ENCODE assay signal across 13 mouse cellular contexts in genomic region chr5:148757236-148757635, GRCm38 (mm10).
DNase-seq lines count a peak whose midpoint lies in the region; ATAC-seq and TF ChIP-seq lines count a peak whose summit lies in the region.
"Had no signal": no experiment of that assay in that cellular context is flagged by ENCODE, and none has a peak within 500 bp of the region (broad histone marks: within the 10 kb centered on the region; RNA-seq: fewer than 3 reads in every experiment).

No protein-coding gene starts in this region.

- TF ChIP-seq POLR2A in brain, embryonic 14.5 days (IDR thresholded peaks at IDR 0.05; ENCODE audit: borderline replicate concordance, extremely low read depth, insufficient read depth, insufficient read length, poor library complexity, severe bottlenecking), result no peak

- no peak for TF ChIP-seq CTCF in lung, embryonic 14.5 days (IDR thresholded peaks at IDR 0.05; ENCODE audit: low read depth)
- TF ChIP-seq CTCF in brain, embryonic 14.5 days (IDR thresholded peaks at IDR 0.05; ENCODE audit: borderline replicate concordance, extremely low read depth, insufficient read depth, insufficient read length), result no peak

- no peak overlapping the region for H3K9ac ChIP-seq in forebrain, embryonic 13.5 days
- no peak overlapping the region for H3K9ac ChIP-seq in forebrain, embryonic 11.5 days (ENCODE audit: low read length)
- H3K9ac ChIP-seq in lung, embryonic 14.5 days, result no peak overlapping the region; the same call in 1 of the 2 replicates

- H3K4me1 ChIP-seq in forebrain, embryonic 13.5 days, result peaks cover 14% of the 10 kb centered on the region
- H3K4me1 ChIP-seq in forebrain, embryonic 11.5 days (replicated peaks; ENCODE audit: control insufficient read depth, insufficient read depth, low read length), result 0 out of 2 replicates have a peak, but pooled peaks cover 2% of the 10 kb centered on the region
- peaks cover 8% of the 10 kb centered on the region for H3K4me1 ChIP-seq in lung, embryonic 14.5 days (ENCODE audit: insufficient read depth)

- H3K36me3 ChIP-seq in forebrain, embryonic 13.5 days (ENCODE audit: poor library complexity, severe bottlenecking), result no peaks in the 10 kb centered on the region
- no peaks in the 10 kb centered on the region for H3K36me3 ChIP-seq in forebrain, embryonic 11.5 days (ENCODE audit: control insufficient read depth, insufficient read depth, low read length)
- no peaks in the 10 kb centered on the region for H3K36me3 ChIP-seq in lung, embryonic 14.5 days (ENCODE audit: insufficient read depth)

- H3K4me2 ChIP-seq in forebrain, embryonic 13.5 days, result no peak overlapping the region
- no peak overlapping the region for H3K4me2 ChIP-seq in forebrain, embryonic 11.5 days (ENCODE audit: low read depth, low read length, severe bottlenecking)
- 0 out of 2 replicates have a peak overlapping the region, but pooled peaks have one; percentile 7 for H3K4me2 ChIP-seq in lung, embryonic 14.5 days
- H3K4me2 ChIP-seq: heart, embryonic 11.5 days; midbrain, embryonic 11.5 days had no signal

- DNase-seq in forebrain, embryonic 11.5 days (ENCODE audit: low spot score), result no peak
- DNase-seq in lung, embryonic 14.5 days, result peak; percentile 82
- no peak for DNase-seq in lung, adult 18-20 months
- peak; percentile 55 for DNase-seq in brain, embryonic 14.5 days (ENCODE audit: low read depth)
- peak; percentile 69 for DNase-seq in kidney, postnatal 10 days
- no peak for DNase-seq in thymus, postnatal 25 days
- no peak for DNase-seq in urinary bladder, postnatal 25 days (ENCODE audit: low spot score)
- DNase-seq: adrenal gland, postnatal 14 days; cerebellum, adult 9-11 months had no signal

- 73% methylated on average over 8 of the region's 8 CpGs for WGBS in forebrain, embryonic 13.5 days
- WGBS in forebrain, embryonic 11.5 days, result 79% methylated on average over 8 of the region's 8 CpGs
- 35% methylated on average over 8 of the region's 8 CpGs for WGBS in lung, embryonic 14.5 days

- H3K9me3 ChIP-seq in forebrain, embryonic 13.5 days (replicated peaks), result no peaks in the 10 kb centered on the region
- H3K9me3 ChIP-seq in forebrain, embryonic 11.5 days (ENCODE audit: control insufficient read depth, low read length), result peaks cover 2% of the 10 kb centered on the region; the same call in 1 of the 2 replicates
- no peaks in the 10 kb centered on the region for H3K9me3 ChIP-seq in lung, embryonic 14.5 days (ENCODE audit: low read depth, low read length)

- H3K27me3 ChIP-seq in forebrain, embryonic 13.5 days, result no peaks in the 10 kb centered on the region
- H3K27me3 ChIP-seq in forebrain, embryonic 11.5 days (ENCODE audit: control insufficient read depth, insufficient read depth, low read length), result no peaks in the 10 kb centered on the region
- H3K27me3 ChIP-seq in lung, embryonic 14.5 days (ENCODE audit: insufficient read depth, low read length), result no peaks in the 10 kb centered on the region

- ATAC-seq in forebrain, embryonic 13.5 days, result peak; percentile 51; the same call in 1 of the 2 replicates
- no peak for ATAC-seq in forebrain, embryonic 11.5 days (replicated peaks; ENCODE audit: low FRiP score)
- peak; percentile 80 for ATAC-seq in lung, embryonic 14.5 days (ENCODE audit: insufficient read depth)
- ATAC-seq: intestine, postnatal 0 days had no signal

- no peak overlapping the region for H3K27ac ChIP-seq in forebrain, embryonic 13.5 days
- H3K27ac ChIP-seq in forebrain, embryonic 11.5 days (ENCODE audit: low read depth, low read length), result no peak overlapping the region
- H3K27ac ChIP-seq in lung, embryonic 14.5 days (ENCODE audit: low read depth), result peak overlapping the region; percentile 36; the same call in 1 of the 2 replicates

- H3K4me3 ChIP-seq in forebrain, embryonic 13.5 days, result no peak overlapping the region
- H3K4me3 ChIP-seq in forebrain, embryonic 11.5 days (ENCODE audit: low read depth, low read length), result no peak overlapping the region
- H3K4me3 ChIP-seq in lung, embryonic 14.5 days (ENCODE audit: low read depth, low read length), result no peak overlapping the region

Comparison
In these comparisons a context has a peak if more than half of its experiments do, and no peak if none do; other contexts are left out.
1. DNase-seq: peak in lung, embryonic 14.5 days (single experiment), brain, embryonic 14.5 days (single experiment) and kidney, postnatal 10 days (single experiment); none in forebrain, embryonic 11.5 days (single experiment), lung, adult 18-20 months (0 of 2), thymus, postnatal 25 days (single experiment) and urinary bladder, postnatal 25 days (single experiment).